Mouse (Mus musculus): ENCODE results near the gene Gpnmb. TPM values are rescaled to one million over a fixed set of nuclear protein-coding genes. Genes with fewer than 3 reads are reported as not detected.
A peak's percentile ranks its signal among the peaks of the same experiment; 100 is the strongest.

Gene Gpnmb
- polyA plus RNA-seq, 1 experiment from 2014 or later = 0.74 TPM

GRCm38 (mm10) chr6:49073304-49074116 lies 37.2 kb downstream of the Gpnmb start, which contains the start of gene Malsu1:
TSS of gene Malsu1 (plus strand) at chr6:49073795.
- H3K9ac ChIP-seq (ENCODE audit: low read length) = peak within 1 kb of the TSS; percentile 96
- no peaks in the 10 kb centered on the region for H3K36me3 ChIP-seq (ENCODE audit: control insufficient read depth, insufficient read depth, low read length)
- H3K4me3 ChIP-seq (ENCODE audit: low read depth, low read length) = peak within 1 kb of the TSS; percentile 97
- WGBS = under 1% methylated on average over 49 of the region's 49 CpGs
- no peaks in the 10 kb centered on the region for H3K27me3 ChIP-seq (ENCODE audit: control insufficient read depth, insufficient read depth, low read length)
- peak within 1 kb of the TSS; percentile 32; the same call in 1 of the 2 replicates for H3K27ac ChIP-seq (ENCODE audit: low read depth, low read length)
- no peaks in the 10 kb centered on the region for H3K9me3 ChIP-seq (ENCODE audit: control insufficient read depth, low read length)
- H3K4me2 ChIP-seq = peak within 1 kb of the TSS; percentile 92
- peaks cover 9% of the 10 kb centered on the region for H3K4me1 ChIP-seq (ENCODE audit: control insufficient read depth, insufficient read depth, low read length)
- DNase-seq (ENCODE audit: low spot score, missing footprints) (peak; percentile 99), ATAC-seq (ENCODE audit: low FRiP score) (peak; percentile 98)

GRCm38 (mm10) chr6:49074117-49074490 lies 37.8 kb downstream of the Gpnmb start:
- peaks cover 9% of the 10 kb centered on the region for H3K4me1 ChIP-seq (ENCODE audit: control insufficient read depth, insufficient read depth, low read length)
- peak overlapping the region; percentile 96 for H3K9ac ChIP-seq (ENCODE audit: low read length)
- no peak for ATAC-seq (ENCODE audit: low FRiP score)
- H3K4me3 ChIP-seq (ENCODE audit: low read depth, low read length) = peak overlapping the region; percentile 97
- 1% methylated on average over 19 of the region's 19 CpGs for WGBS
- DNase-seq (ENCODE audit: low spot score, missing footprints) = no peak
- no peaks in the 10 kb centered on the region for H3K27me3 ChIP-seq (ENCODE audit: control insufficient read depth, insufficient read depth, low read length)
- no peaks in the 10 kb centered on the region for H3K9me3 ChIP-seq (ENCODE audit: control insufficient read depth, low read length)
- H3K4me2 ChIP-seq = peak overlapping the region; percentile 92
- no peaks in the 10 kb centered on the region for H3K36me3 ChIP-seq (ENCODE audit: control insufficient read depth, insufficient read depth, low read length)
- 0 out of 2 replicates have a peak overlapping the region, but pooled peaks have one; percentile 32 for H3K27ac ChIP-seq (ENCODE audit: low read depth, low read length)

GRCm38 (mm10) chr6:49077894-49078293 lies 41.5 kb downstream of the Gpnmb start:
- no peak overlapping the region for H3K4me3 ChIP-seq (ENCODE audit: low read depth, low read length)
- DNase-seq (ENCODE audit: low spot score, missing footprints) (no peak), ATAC-seq (ENCODE audit: low FRiP score) (no peak)
- peaks cover 9% of the 10 kb centered on the region for H3K4me1 ChIP-seq (ENCODE audit: control insufficient read depth, insufficient read depth, low read length)
- 88% methylated on average over 2 of the region's 2 CpGs for WGBS
- no peaks in the 10 kb centered on the region for H3K36me3 ChIP-seq (ENCODE audit: control insufficient read depth, insufficient read depth, low read length)
- no peak overlapping the region for H3K4me2 ChIP-seq
- no peaks in the 10 kb centered on the region for H3K27me3 ChIP-seq (ENCODE audit: control insufficient read depth, insufficient read depth, low read length)
- H3K27ac ChIP-seq (ENCODE audit: low read depth, low read length) = no peak overlapping the region
- H3K9me3 ChIP-seq (ENCODE audit: control insufficient read depth, low read length) = no peaks in the 10 kb centered on the region
- no peak overlapping the region for H3K9ac ChIP-seq (ENCODE audit: low read length)

- WGBS = 94% methylated on average over 1 of the region's 1 CpGs
- no peak overlapping the region for H3K9ac ChIP-seq (ENCODE audit: low read length)
- H3K4me2 ChIP-seq = no peak overlapping the region
- H3K36me3 ChIP-seq (ENCODE audit: control insufficient read depth, insufficient read depth, low read length) = peaks cover 4% of the 10 kb centered on the region; the same call in 1 of the 2 replicates
- no peak overlapping the region for H3K4me3 ChIP-seq (ENCODE audit: low read depth, low read length)
- H3K4me1 ChIP-seq (ENCODE audit: control insufficient read depth, insufficient read depth, low read length) = peaks cover 8% of the 10 kb centered on the region
- no peak overlapping the region for H3K27ac ChIP-seq (ENCODE audit: low read depth, low read length)
- ATAC-seq (ENCODE audit: low FRiP score) (no peak), DNase-seq (ENCODE audit: low spot score, missing footprints) (no peak)
- H3K9me3 ChIP-seq (ENCODE audit: control insufficient read depth, low read length) = no peaks in the 10 kb centered on the region
- H3K27me3 ChIP-seq (ENCODE audit: control insufficient read depth, insufficient read depth, low read length) = no peaks in the 10 kb centered on the region
Observed at GRCm38 (mm10) chr6:49079313-49079712, 43.0 kb downstream of the Gpnmb start.

- ATAC-seq (ENCODE audit: low FRiP score) (no peak), DNase-seq (ENCODE audit: low spot score, missing footprints) (no peak)
Observed at GRCm38 (mm10) chr6:49083008-49083407, 46.7 kb downstream of the Gpnmb start.

GRCm38 (mm10) chr6:49094968-49095367 lies 58.6 kb downstream of the Gpnmb start:
- no peak overlapping the region for H3K9ac ChIP-seq (ENCODE audit: low read length)
- ATAC-seq (ENCODE audit: low FRiP score) (no peak), DNase-seq (ENCODE audit: low spot score, missing footprints) (no peak)
- no peak overlapping the region for H3K27ac ChIP-seq (ENCODE audit: low read depth, low read length)
- H3K4me1 ChIP-seq (ENCODE audit: control insufficient read depth, insufficient read depth, low read length) = no peaks in the 10 kb centered on the region
- peaks cover 28% of the 10 kb centered on the region for H3K36me3 ChIP-seq (ENCODE audit: control insufficient read depth, insufficient read depth, low read length)
- no peak overlapping the region for H3K4me3 ChIP-seq (ENCODE audit: low read depth, low read length)
- H3K4me2 ChIP-seq = no peak overlapping the region
- no peaks in the 10 kb centered on the region for H3K9me3 ChIP-seq (ENCODE audit: control insufficient read depth, low read length)
- H3K27me3 ChIP-seq (ENCODE audit: control insufficient read depth, insufficient read depth, low read length) = no peaks in the 10 kb centered on the region
- 92% methylated on average over 10 of the region's 10 CpGs for WGBS

More at GRCm38 (mm10) chr6:49083008-49083407, 46.7 kb downstream of the Gpnmb start:
- no peaks in the 10 kb centered on the region for H3K4me1 ChIP-seq (ENCODE audit: control insufficient read depth, insufficient read depth, low read length)
- H3K4me3 ChIP-seq (ENCODE audit: low read depth, low read length) = no peak overlapping the region
- 95% methylated on average over 4 of the region's 4 CpGs for WGBS
- no peak overlapping the region for H3K4me2 ChIP-seq
- peaks cover 13% of the 10 kb centered on the region; the same call in 1 of the 2 replicates for H3K36me3 ChIP-seq (ENCODE audit: control insufficient read depth, insufficient read depth, low read length)
- no peak overlapping the region for H3K9ac ChIP-seq (ENCODE audit: low read length)
- no peaks in the 10 kb centered on the region for H3K9me3 ChIP-seq (ENCODE audit: control insufficient read depth, low read length)
- no peak overlapping the region for H3K27ac ChIP-seq (ENCODE audit: low read depth, low read length)
- H3K27me3 ChIP-seq (ENCODE audit: control insufficient read depth, insufficient read depth, low read length) = no peaks in the 10 kb centered on the region

- H3K27ac ChIP-seq (ENCODE audit: low read depth, low read length) = no peak overlapping the region
- WGBS = 92% methylated on average over 7 of the region's 7 CpGs
- no peak overlapping the region for H3K9ac ChIP-seq (ENCODE audit: low read length)
- DNase-seq (ENCODE audit: low spot score, missing footprints) (no peak), ATAC-seq (ENCODE audit: low FRiP score) (no peak)
- no peaks in the 10 kb centered on the region for H3K4me1 ChIP-seq (ENCODE audit: control insufficient read depth, insufficient read depth, low read length)
- H3K27me3 ChIP-seq (ENCODE audit: control insufficient read depth, insufficient read depth, low read length) = no peaks in the 10 kb centered on the region
- H3K36me3 ChIP-seq (ENCODE audit: control insufficient read depth, insufficient read depth, low read length) = peaks cover 24% of the 10 kb centered on the region
- no peak overlapping the region for H3K4me3 ChIP-seq (ENCODE audit: low read depth, low read length)
- H3K4me2 ChIP-seq = no peak overlapping the region
- H3K9me3 ChIP-seq (ENCODE audit: control insufficient read depth, low read length) = no peaks in the 10 kb centered on the region
Observed at GRCm38 (mm10) chr6:49096421-49096820, 60.1 kb downstream of the Gpnmb start.

GRCm38 (mm10) chr6:49096933-49097461 lies 60.7 kb downstream of the Gpnmb start:
- H3K4me2 ChIP-seq = no peak overlapping the region
- H3K9me3 ChIP-seq (ENCODE audit: control insufficient read depth, low read length) = no peaks in the 10 kb centered on the region
- no peaks in the 10 kb centered on the region for H3K27me3 ChIP-seq (ENCODE audit: control insufficient read depth, insufficient read depth, low read length)
- H3K9ac ChIP-seq (ENCODE audit: low read length) = no peak overlapping the region
- no peak for DNase-seq (ENCODE audit: low spot score, missing footprints)
- H3K4me1 ChIP-seq (ENCODE audit: control insufficient read depth, insufficient read depth, low read length) = no peaks in the 10 kb centered on the region
- H3K36me3 ChIP-seq (ENCODE audit: control insufficient read depth, insufficient read depth, low read length) = peaks cover 19% of the 10 kb centered on the region
- H3K27ac ChIP-seq (ENCODE audit: low read depth, low read length) = no peak overlapping the region
- 72% methylated on average over 13 of the region's 13 CpGs for WGBS
- ATAC-seq (ENCODE audit: low FRiP score) = no peak
- H3K4me3 ChIP-seq (ENCODE audit: low read depth, low read length) = no peak overlapping the region

- 92% methylated on average over 5 of the region's 5 CpGs for WGBS
- H3K27me3 ChIP-seq (ENCODE audit: control insufficient read depth, insufficient read depth, low read length) = no peaks in the 10 kb centered on the region
- peaks cover 19% of the 10 kb centered on the region for H3K36me3 ChIP-seq (ENCODE audit: control insufficient read depth, insufficient read depth, low read length)
- H3K4me3 ChIP-seq (ENCODE audit: low read depth, low read length) = no peak overlapping the region
- DNase-seq (ENCODE audit: low spot score, missing footprints) = no peak
- no peak overlapping the region for H3K9ac ChIP-seq (ENCODE audit: low read length)
- no peaks in the 10 kb centered on the region for H3K4me1 ChIP-seq (ENCODE audit: control insufficient read depth, insufficient read depth, low read length)
- ATAC-seq (ENCODE audit: low FRiP score) = no peak
- H3K27ac ChIP-seq (ENCODE audit: low read depth, low read length) = no peak overlapping the region
- no peak overlapping the region for H3K4me2 ChIP-seq
- H3K9me3 ChIP-seq (ENCODE audit: control insufficient read depth, low read length) = no peaks in the 10 kb centered on the region
Observed at GRCm38 (mm10) chr6:49097596-49098110, 61.3 kb downstream of the Gpnmb start.
